Mouse (Mus musculus) spleen, embryonic (tissue): ENCODE results near the gene Srrm4.

ENCODE experiments used
- CTCF ChIA-PET: fragments of 350-600 bp; sonication (Branson Sonifier 250); formaldehyde crosslinking; loops from one replicate; lab custom pipeline; 2022; lab: Charles Lee

Gene Srrm4

DNA sequence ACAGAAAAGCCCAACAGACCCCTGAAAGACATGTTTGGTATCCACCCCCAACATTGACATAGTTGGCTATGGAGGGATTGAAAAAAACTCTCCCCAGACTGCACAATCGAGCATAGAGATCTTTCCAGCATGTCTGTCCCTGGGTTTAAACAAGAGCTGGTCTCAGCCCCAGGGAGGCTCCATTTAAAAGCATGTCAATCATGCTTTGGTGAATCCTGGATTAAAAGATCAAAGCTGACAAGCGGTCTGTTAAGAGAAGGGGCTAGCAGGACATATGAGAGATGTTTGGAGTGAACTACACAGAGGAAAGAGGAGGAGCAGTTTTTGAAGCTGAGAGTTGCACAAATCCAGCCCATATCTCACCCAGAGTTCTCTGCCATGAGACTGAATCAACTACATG is 38.5 kb downstream of the Srrm4 start:
- CTCF ChIA-PET: no interaction called here

DNA sequence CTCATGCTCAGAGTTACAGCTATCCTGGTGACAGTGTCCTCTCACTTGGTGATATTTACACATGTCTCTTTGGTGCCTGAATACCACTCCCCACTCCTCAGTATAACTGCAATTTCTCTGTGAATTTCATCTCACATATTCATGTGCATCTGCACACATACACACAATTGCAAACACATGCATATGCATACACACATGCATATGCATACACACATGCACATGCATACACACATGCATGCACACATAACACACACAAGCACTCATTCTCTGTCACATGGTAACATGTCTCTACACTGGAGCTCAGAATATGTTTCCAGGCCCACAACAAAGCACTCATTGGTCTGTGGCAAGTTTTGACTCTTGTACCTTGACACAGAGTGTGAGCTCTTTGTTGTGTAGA is 39.0 kb downstream of the Srrm4 start:
- CTCF ChIA-PET: no interaction called here

DNA sequence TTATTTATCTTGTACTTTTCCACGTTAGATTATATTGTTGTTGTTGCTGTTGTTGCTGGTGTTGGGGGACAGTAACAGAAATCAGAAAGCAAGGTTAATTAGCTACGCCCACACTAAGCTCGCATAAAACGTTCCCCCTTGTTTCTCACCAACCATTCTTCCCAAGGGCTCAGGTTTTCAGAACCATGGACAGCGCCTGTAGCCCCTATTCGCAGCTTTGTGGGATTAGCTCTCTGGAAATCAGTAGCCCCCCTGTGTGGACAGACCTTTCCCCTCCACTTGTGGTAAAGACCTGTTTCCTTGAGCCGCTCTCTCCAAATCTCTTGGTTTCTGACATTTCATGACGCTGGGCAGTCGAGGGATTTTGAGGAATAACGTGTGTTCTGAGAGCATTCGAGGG is 45.9 kb downstream of the Srrm4 start:
- CTCF ChIA-PET: no interaction called here

GRCm38 (mm10) chr5:116542317-116542716 is 49.3 kb downstream of the Srrm4 start:
- CTCF ChIA-PET: no interaction called here

DNA sequence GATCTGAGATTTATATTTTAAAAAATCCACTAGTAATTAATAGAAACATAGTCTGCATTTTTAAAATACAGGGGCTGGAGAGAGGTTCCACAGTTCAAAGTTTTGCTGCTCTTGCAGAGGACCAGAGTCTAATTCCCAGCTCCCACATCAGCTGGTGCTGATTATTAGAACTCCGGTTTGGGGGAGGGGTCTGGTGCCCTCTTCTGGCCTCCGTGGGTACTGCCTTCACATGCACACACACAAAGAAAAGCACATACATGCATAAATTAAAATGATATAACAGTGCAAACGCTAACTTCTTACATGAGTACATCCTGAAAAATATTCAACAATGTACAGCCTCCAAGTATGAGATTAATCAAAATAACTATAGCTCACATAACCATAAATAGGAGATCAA is 50.5 kb downstream of the Srrm4 start:
- CTCF ChIA-PET: no interaction called here

GRCm38 (mm10) chr5:116539360-116539759 is 52.3 kb downstream of the Srrm4 start:
- CTCF ChIA-PET: no interaction called here

- CTCF ChIA-PET: no interaction called here
Observed at GRCm38 (mm10) chr5:116538491-116538890, 53.1 kb downstream of the Srrm4 start.

- CTCF ChIA-PET: no interaction called here
Observed at GRCm38 (mm10) chr5:116526324-116526723, 65.3 kb downstream of the Srrm4 start.

GRCm38 (mm10) chr5:116525308-116525707 is 66.3 kb downstream of the Srrm4 start:
- CTCF ChIA-PET: interaction anchor here (0.6 kb wide), 1 partner anchor 11 kb away, joined by 20 read pairs; no protein-coding TSS in a partner anchor

DNA sequence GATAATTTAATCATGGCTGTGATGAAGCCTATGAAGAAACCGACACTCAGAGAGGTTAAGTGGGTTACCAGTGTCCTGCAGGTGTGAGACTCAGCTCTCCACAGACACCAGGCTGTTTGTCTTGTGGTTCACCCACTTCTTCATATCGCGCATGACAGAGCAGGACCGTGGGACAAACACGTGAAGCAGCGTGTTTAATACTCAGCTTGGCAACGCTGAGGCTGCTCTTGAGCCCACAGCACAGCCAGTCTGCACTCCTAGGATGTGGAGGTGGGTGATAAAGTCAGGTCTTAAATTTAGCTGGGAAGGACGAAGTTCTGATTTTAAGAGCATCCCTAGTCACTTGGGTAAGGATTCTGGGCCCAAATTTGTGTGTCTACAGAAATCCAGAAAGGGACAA is 68.1 kb downstream of the Srrm4 start:
- CTCF ChIA-PET: no interaction called here

- CTCF ChIA-PET: no interaction called here
Observed at GRCm38 (mm10) chr5:116523079-116523478, 68.5 kb downstream of the Srrm4 start.

- CTCF ChIA-PET: no interaction called here
Observed at GRCm38 (mm10) chr5:116522273-116522672, 69.3 kb downstream of the Srrm4 start.

DNA sequence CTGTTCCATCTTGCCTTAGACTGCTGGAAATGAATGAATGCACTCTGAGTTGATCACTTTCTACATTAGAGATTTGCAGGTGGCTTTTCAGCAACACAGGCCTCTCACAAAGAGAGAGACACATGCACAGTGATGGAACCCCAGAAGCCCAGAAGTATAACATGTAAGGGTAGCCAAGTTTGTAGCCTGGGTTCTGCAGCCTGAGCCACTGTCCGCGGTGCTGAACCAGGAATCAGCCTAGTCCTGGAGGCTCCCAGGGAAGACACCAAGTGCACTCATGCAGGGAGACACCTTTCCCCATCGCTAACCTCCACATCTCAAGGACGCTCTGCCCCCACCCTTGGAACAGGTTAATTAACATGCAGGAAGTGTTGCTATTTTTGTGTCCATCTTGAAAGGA is 73.6 kb downstream of the Srrm4 start:
- CTCF ChIA-PET: no interaction called here

DNA sequence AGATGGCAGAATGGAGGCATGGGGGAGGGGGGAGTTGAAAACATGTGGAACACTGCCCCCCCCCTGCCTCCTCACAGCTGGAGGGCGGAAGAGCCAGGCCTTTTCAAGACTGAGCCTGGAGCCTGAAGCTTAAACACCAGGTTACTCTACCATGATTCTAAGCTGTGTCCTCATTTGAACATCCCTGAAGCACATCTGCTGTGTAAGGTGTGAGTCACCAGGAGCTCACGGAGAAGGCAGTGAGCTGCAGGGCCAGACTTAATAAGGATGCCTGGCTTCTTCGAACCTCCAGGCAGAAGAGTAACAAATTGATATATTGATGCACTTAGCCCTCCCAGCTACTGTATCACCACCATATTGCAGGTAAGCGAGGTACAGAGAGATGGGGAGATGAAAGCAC is 79.5 kb downstream of the Srrm4 start:
- CTCF ChIA-PET: no interaction called here

DNA sequence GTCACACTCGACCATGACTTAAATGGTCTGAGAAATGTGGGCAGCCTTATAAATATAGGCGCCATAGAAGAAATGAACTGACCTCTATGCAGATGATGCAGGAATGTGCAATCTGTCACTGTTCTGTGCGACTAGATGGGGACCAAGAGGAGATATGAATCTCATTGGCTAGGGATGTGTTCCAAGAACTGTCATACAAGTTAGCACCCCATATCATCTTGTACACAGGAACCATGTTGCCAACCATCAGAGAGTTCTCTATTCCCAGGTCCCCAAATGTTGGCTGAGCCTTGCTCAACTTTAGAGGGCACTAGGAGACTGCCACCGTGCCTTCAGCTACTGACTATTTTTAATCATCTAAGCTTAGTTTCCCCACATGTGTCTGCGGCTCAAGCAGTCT is 81.4 kb downstream of the Srrm4 start:
- CTCF ChIA-PET: no interaction called here

DNA sequence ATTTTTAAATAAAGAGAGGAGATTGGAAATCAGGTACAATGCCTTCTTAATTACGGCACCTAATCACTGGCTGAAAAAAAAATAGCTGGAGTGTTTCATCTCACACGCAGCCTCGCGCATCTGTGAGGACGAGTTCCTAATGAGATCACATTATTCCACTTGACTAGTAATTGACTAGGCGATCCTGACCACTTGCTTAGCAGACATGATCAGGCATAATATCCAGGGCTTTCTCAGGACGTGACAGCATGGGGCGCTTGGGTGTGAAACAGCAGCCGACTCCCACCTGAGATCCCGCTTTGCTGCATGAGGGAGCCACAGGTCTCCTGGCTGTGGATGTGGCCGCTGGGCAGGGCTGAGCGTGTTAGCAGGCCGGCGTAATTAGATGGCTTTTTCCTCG is 90.3 kb downstream of the Srrm4 start:
- CTCF ChIA-PET: no interaction called here

- CTCF ChIA-PET: no interaction called here
Observed at GRCm38 (mm10) chr5:116498880-116499640, 92.6 kb downstream of the Srrm4 start.

DNA sequence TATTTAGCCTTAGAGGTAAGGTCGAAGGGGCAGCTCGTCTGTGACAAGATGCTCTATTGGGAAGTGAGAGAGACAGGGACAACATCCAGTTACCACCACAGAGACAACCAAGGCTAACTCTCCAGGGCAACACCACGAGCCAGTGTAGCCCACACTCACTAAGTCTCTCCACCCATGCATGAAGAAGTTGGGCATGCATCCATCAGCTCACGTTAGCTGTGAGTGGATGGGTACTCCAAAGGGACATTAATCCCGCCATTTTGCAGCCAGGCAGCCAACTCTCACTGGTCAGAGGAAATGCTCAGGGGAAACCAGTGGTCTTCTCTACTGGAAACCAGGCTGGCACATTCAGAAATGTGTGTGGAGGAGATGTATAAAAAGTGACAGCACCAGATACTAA is 93.8 kb downstream of the Srrm4 start:
- CTCF ChIA-PET: no interaction called here

- CTCF ChIA-PET: no interaction called here
Observed at GRCm38 (mm10) chr5:116497205-116497604, 94.4 kb downstream of the Srrm4 start.

DNA sequence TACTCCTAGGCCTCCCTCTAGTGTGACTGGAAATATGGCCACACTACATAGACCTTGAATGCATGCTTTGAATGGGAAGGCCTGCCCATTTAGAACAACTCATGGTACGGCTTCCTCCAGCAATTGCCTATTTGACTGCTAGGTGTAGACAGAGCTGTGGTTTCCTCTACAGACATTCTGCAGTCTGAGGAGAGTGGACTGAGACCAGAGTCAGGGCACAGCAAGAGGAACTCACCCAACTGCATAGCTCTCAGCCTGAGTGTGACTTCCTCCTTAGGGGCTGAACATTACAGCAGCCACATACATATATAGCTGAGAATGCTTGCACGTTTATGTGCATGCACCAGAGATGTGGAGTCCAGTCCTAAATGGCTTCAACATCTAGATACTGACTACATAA is 94.9 kb downstream of the Srrm4 start:
- CTCF ChIA-PET: no interaction called here

GRCm38 (mm10) chr5:116495466-116495865 is 96.2 kb downstream of the Srrm4 start:
- CTCF ChIA-PET: no interaction called here

GRCm38 (mm10) chr5:116494377-116494776 is 97.2 kb downstream of the Srrm4 start:
- CTCF ChIA-PET: no interaction called here

DNA sequence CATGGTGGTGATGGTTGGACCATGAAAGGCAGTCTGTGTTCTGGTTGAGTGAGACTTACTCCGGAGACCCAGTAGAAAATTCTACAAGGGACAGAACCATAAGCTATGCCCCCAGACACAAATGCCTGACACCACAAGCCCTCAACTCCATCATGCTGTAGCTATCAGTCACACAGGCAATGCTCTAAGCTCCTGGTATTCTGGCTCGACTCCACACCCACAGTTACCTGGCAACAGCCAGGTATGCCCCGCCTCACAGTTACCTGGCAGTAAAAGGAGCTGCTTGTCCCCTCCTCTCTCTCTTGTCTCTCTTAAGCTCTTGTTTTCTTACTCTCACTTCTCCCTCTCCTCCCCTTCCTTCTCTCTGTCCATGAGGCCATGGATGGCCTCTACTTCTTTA is 98.9 kb downstream of the Srrm4 start:
- CTCF ChIA-PET: no interaction called here
